Mouse (Mus musculus): Measurements from ENCODE around the gene Unc50. TPM values are rescaled to one million over a fixed set of nuclear protein-coding genes. Genes with fewer than 3 reads are reported as not detected.

Unc50 gene
- polyA plus RNA-seq, 1 experiment = 67.5 TPM

DNA sequence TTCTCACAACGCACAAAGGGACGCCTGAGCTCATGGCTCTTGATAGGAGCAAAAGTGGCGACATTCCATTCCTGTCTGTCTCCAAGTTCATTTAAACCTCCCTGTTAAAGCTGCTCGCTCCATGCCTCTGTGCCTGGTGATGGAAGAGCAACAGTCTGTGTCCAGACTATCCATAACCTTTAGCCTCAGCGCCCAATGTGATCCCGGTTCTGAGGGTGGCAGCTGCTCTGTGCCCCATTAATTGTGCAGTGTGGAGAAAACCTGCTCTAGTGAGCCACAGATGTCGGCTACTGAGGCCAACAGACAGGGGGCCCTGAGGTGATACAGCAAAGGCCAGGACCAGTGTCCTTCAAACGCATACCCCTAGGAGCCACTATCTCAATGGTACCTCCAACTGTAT, 30.2 kb upstream of the Unc50 start:
- Histone ChIP-seq H3K27ac (ENCODE audit: control insufficient read depth, insufficient read depth, low read depth, low read length) (no peak overlapping the region), H3K36me3 (ENCODE audit: control insufficient read depth, insufficient read depth, low read length) (no peaks in the 10 kb centered on the region), H3K4me3 (ENCODE audit: control insufficient read depth, low read depth, low read length) (no peak overlapping the region), H3K27me3 (ENCODE audit: control insufficient read depth, insufficient read depth, low read length) (no peaks in the 10 kb centered on the region), H3K4me1 (ENCODE audit: control insufficient read depth, insufficient read depth, low read length) (no peaks in the 10 kb centered on the region; the same call in 1 of the 2 replicates)
- TF ChIP-seq POLR2A (IDR thresholded peaks at IDR 0.05; ENCODE audit: control insufficient read depth, low read depth, low read length) = no peak
- no peak for TF ChIP-seq CTCF (IDR thresholded peaks at IDR 0.05; ENCODE audit: control insufficient read depth, insufficient read depth, insufficient replicate concordance, low read depth, low read length)

- H3K27me3 ChIP-seq (ENCODE audit: control insufficient read depth, insufficient read depth, low read length) = no peaks in the 10 kb centered on the region
- no peaks in the 10 kb centered on the region; the same call in 1 of the 2 replicates for H3K4me1 ChIP-seq (ENCODE audit: control insufficient read depth, insufficient read depth, low read length)
- peak; percentile 74; the same call in 1 of the 2 replicates for TF ChIP-seq CTCF (IDR thresholded peaks at IDR 0.05; ENCODE audit: control insufficient read depth, insufficient read depth, insufficient replicate concordance, low read depth, low read length)
- no peak for TF ChIP-seq POLR2A (IDR thresholded peaks at IDR 0.05; ENCODE audit: control insufficient read depth, low read depth, low read length)
- no peak overlapping the region for H3K4me3 ChIP-seq (ENCODE audit: control insufficient read depth, low read depth, low read length)
- H3K36me3 ChIP-seq (ENCODE audit: control insufficient read depth, insufficient read depth, low read length) = no peaks in the 10 kb centered on the region
- H3K27ac ChIP-seq (ENCODE audit: control insufficient read depth, insufficient read depth, low read depth, low read length) = no peak overlapping the region
Observed at GRCm38 (mm10) chr1:37401687-37402086, 28.3 kb upstream of the Unc50 start.

GRCm38 (mm10) chr1:37405137-37405536, 24.8 kb upstream of the Unc50 start:
- Histone ChIP-seq H3K27ac (ENCODE audit: control insufficient read depth, insufficient read depth, low read depth, low read length) (no peak overlapping the region), H3K4me3 (ENCODE audit: control insufficient read depth, low read depth, low read length) (no peak overlapping the region), H3K27me3 (ENCODE audit: control insufficient read depth, insufficient read depth, low read length) (no peaks in the 10 kb centered on the region), H3K36me3 (ENCODE audit: control insufficient read depth, insufficient read depth, low read length) (no peaks in the 10 kb centered on the region), H3K4me1 (ENCODE audit: control insufficient read depth, insufficient read depth, low read length) (no peaks in the 10 kb centered on the region)
- TF ChIP-seq POLR2A (IDR thresholded peaks at IDR 0.05; ENCODE audit: control insufficient read depth, low read depth, low read length) (no peak), CTCF (IDR thresholded peaks at IDR 0.05; ENCODE audit: control insufficient read depth, insufficient read depth, insufficient replicate concordance, low read depth, low read length) (no peak)

GRCm38 (mm10) chr1:37407228-37407627, 22.7 kb upstream of the Unc50 start:
- H3K27ac ChIP-seq (ENCODE audit: control insufficient read depth, insufficient read depth, low read depth, low read length) = no peak overlapping the region
- no peaks in the 10 kb centered on the region for H3K36me3 ChIP-seq (ENCODE audit: control insufficient read depth, insufficient read depth, low read length)
- H3K4me1 ChIP-seq (ENCODE audit: control insufficient read depth, insufficient read depth, low read length) = no peaks in the 10 kb centered on the region
- H3K4me3 ChIP-seq (ENCODE audit: control insufficient read depth, low read depth, low read length) = no peak overlapping the region
- H3K27me3 ChIP-seq (ENCODE audit: control insufficient read depth, insufficient read depth, low read length) = no peaks in the 10 kb centered on the region
- TF ChIP-seq CTCF (IDR thresholded peaks at IDR 0.05; ENCODE audit: control insufficient read depth, insufficient read depth, insufficient replicate concordance, low read depth, low read length) = no peak
- TF ChIP-seq POLR2A (IDR thresholded peaks at IDR 0.05; ENCODE audit: control insufficient read depth, low read depth, low read length) = no peak

GRCm38 (mm10) chr1:37408059-37408458, 21.9 kb upstream of the Unc50 start:
- no peak overlapping the region for H3K27ac ChIP-seq (ENCODE audit: control insufficient read depth, insufficient read depth, low read depth, low read length)
- no peaks in the 10 kb centered on the region for H3K36me3 ChIP-seq (ENCODE audit: control insufficient read depth, insufficient read depth, low read length)
- TF ChIP-seq CTCF (IDR thresholded peaks at IDR 0.05; ENCODE audit: control insufficient read depth, insufficient read depth, insufficient replicate concordance, low read depth, low read length) = no peak
- no peak for TF ChIP-seq POLR2A (IDR thresholded peaks at IDR 0.05; ENCODE audit: control insufficient read depth, low read depth, low read length)
- no peak overlapping the region for H3K4me3 ChIP-seq (ENCODE audit: control insufficient read depth, low read depth, low read length)
- H3K4me1 ChIP-seq (ENCODE audit: control insufficient read depth, insufficient read depth, low read length) = no peaks in the 10 kb centered on the region; the same call in 1 of the 2 replicates
- no peaks in the 10 kb centered on the region for H3K27me3 ChIP-seq (ENCODE audit: control insufficient read depth, insufficient read depth, low read length)

GRCm38 (mm10) chr1:37408678-37409077, 21.3 kb upstream of the Unc50 start:
- H3K27ac ChIP-seq (ENCODE audit: control insufficient read depth, insufficient read depth, low read depth, low read length) = no peak overlapping the region
- TF ChIP-seq CTCF (IDR thresholded peaks at IDR 0.05; ENCODE audit: control insufficient read depth, insufficient read depth, insufficient replicate concordance, low read depth, low read length) (no peak), POLR2A (IDR thresholded peaks at IDR 0.05; ENCODE audit: control insufficient read depth, low read depth, low read length) (no peak)
- H3K4me3 ChIP-seq (ENCODE audit: control insufficient read depth, low read depth, low read length) = no peak overlapping the region
- H3K36me3 ChIP-seq (ENCODE audit: control insufficient read depth, insufficient read depth, low read length) = no peaks in the 10 kb centered on the region
- no peaks in the 10 kb centered on the region; the same call in 1 of the 2 replicates for H3K4me1 ChIP-seq (ENCODE audit: control insufficient read depth, insufficient read depth, low read length)
- H3K27me3 ChIP-seq (ENCODE audit: control insufficient read depth, insufficient read depth, low read length) = no peaks in the 10 kb centered on the region

DNA sequence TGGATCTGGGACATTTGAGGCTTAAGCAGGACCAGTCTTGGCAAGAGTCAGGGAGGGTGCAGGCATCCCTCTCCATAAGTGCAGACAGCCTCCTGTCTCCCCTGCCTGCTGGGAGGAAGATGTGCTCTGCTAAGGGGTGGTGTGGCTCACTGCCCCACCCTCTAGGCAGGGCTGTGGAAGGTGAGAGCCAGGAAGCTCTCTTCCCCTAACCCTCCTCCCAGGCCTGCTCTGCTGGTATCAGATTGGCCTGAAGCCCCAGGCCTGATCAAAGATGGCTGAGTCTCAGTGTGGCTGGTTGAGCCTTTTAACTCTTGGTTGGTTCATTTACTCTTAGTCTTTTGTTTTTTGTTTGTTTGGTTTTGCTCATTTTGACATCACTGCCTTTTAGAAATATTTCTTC, 20.3 kb upstream of the Unc50 start:
- no peaks in the 10 kb centered on the region for H3K27me3 ChIP-seq (ENCODE audit: control insufficient read depth, insufficient read depth, low read length)
- H3K4me1 ChIP-seq (ENCODE audit: control insufficient read depth, insufficient read depth, low read length) = no peaks in the 10 kb centered on the region; the same call in 1 of the 2 replicates
- no peak overlapping the region for H3K27ac ChIP-seq (ENCODE audit: control insufficient read depth, insufficient read depth, low read depth, low read length)
- TF ChIP-seq CTCF (IDR thresholded peaks at IDR 0.05; ENCODE audit: control insufficient read depth, insufficient read depth, insufficient replicate concordance, low read depth, low read length) (no peak), POLR2A (IDR thresholded peaks at IDR 0.05; ENCODE audit: control insufficient read depth, low read depth, low read length) (no peak)
- no peaks in the 10 kb centered on the region for H3K36me3 ChIP-seq (ENCODE audit: control insufficient read depth, insufficient read depth, low read length)
- H3K4me3 ChIP-seq (ENCODE audit: control insufficient read depth, low read depth, low read length) = no peak overlapping the region

- no peak for TF ChIP-seq CTCF (IDR thresholded peaks at IDR 0.05; ENCODE audit: control insufficient read depth, insufficient read depth, insufficient replicate concordance, low read depth, low read length)
- no peak for TF ChIP-seq POLR2A (IDR thresholded peaks at IDR 0.05; ENCODE audit: control insufficient read depth, low read depth, low read length)
- Histone ChIP-seq H3K27ac (ENCODE audit: control insufficient read depth, insufficient read depth, low read depth, low read length) (no peak overlapping the region), H3K4me1 (ENCODE audit: control insufficient read depth, insufficient read depth, low read length) (no peaks in the 10 kb centered on the region; the same call in 1 of the 2 replicates), H3K27me3 (ENCODE audit: control insufficient read depth, insufficient read depth, low read length) (no peaks in the 10 kb centered on the region), H3K4me3 (ENCODE audit: control insufficient read depth, low read depth, low read length) (no peak overlapping the region), H3K36me3 (ENCODE audit: control insufficient read depth, insufficient read depth, low read length) (no peaks in the 10 kb centered on the region; the same call in none of the 2 replicates)
Observed at GRCm38 (mm10) chr1:37415394-37415793, 14.5 kb upstream of the Unc50 start.
